Mouse (Mus musculus) naive thymus-derived CD4-positive, alpha-beta T cell, adult 2 months (primary cell): ENCODE data around the gene Mob3b.

Experiments used
- DNase-seq: peaks from one replicate; pipeline ENCODE4 v3.0.0-alpha.2; 2011; ENCODE audit warnings: low read depth

The Mob3b gene

GRCm38 (mm10) chr4:35065075-35065838 lies 92.0 kb downstream of the Mob3b start:
- DNase-seq, result no peak

- DNase-seq, result no peak
These were observed 94.1 kb downstream of the Mob3b start for GRCm38 (mm10) chr4:35063146-35063719.

- DNase-seq, result no peak
These were observed 96.3 kb downstream of the Mob3b start for GRCm38 (mm10) chr4:35060964-35061363.

GRCm38 (mm10) chr4:35060401-35060800 lies 96.9 kb downstream of the Mob3b start:
- DNase-seq, result no peak

GRCm38 (mm10) chr4:35054362-35054761 lies 102.9 kb downstream of the Mob3b start:
- DNase-seq, result no peak

GRCm38 (mm10) chr4:35052174-35052942 lies 104.9 kb downstream of the Mob3b start:
- DNase-seq, result no peak

GRCm38 (mm10) chr4:35051152-35051551 lies 106.1 kb downstream of the Mob3b start:
- no peak for DNase-seq

GRCm38 (mm10) chr4:35049742-35050058 lies 107.6 kb downstream of the Mob3b start:
- DNase-seq, result no peak

- no peak for DNase-seq
These were observed 108.1 kb downstream of the Mob3b start for GRCm38 (mm10) chr4:35049036-35049741.

GRCm38 (mm10) chr4:35040896-35041295 lies 116.4 kb downstream of the Mob3b start:
- no peak for DNase-seq

- DNase-seq, result no peak
These were observed 117.0 kb downstream of the Mob3b start for GRCm38 (mm10) chr4:35040306-35040705.

GRCm38 (mm10) chr4:35037824-35038223 lies 119.5 kb downstream of the Mob3b start:
- DNase-seq, result no peak

- DNase-seq, result no peak
These were observed 122.6 kb downstream of the Mob3b start for GRCm38 (mm10) chr4:35034504-35035290.

GRCm38 (mm10) chr4:35032758-35033157 lies 124.5 kb downstream of the Mob3b start:
- DNase-seq, result no peak

- no peak for DNase-seq
These were observed 125.7 kb downstream of the Mob3b start for GRCm38 (mm10) chr4:35031623-35032022.

GRCm38 (mm10) chr4:35031141-35031540 lies 126.1 kb downstream of the Mob3b start:
- no peak for DNase-seq

- no peak for DNase-seq
These were observed 138.9 kb downstream of the Mob3b start for GRCm38 (mm10) chr4:35018416-35018815.

- DNase-seq, result no peak
These were observed 144.6 kb downstream of the Mob3b start for GRCm38 (mm10) chr4:35012401-35013307.

- DNase-seq, result peak; percentile 13
These were observed 150.6 kb downstream of the Mob3b start for GRCm38 (mm10) chr4:35006541-35007260.

- DNase-seq, result peak; percentile 13
These were observed 151.2 kb downstream of the Mob3b start for GRCm38 (mm10) chr4:35006056-35006455.
